Mouse (Mus musculus) layer of hippocampus, adult 8-10 months (tissue): ENCODE data around the gene Arap1. TPM values are rescaled to one million over a fixed set of nuclear protein-coding genes. Genes with fewer than 3 reads are reported as not detected.

ENCODE experiments used
- total RNA-seq, 4 experiments: library from RNA; stranded (reverse); gene quantifications; 2 replicates each; pipeline ENCODE4 v1.2.4; 2022

Gene Arap1
- total RNA-seq, 4 experiments from 2014 or later, result 18.0 to 32.8 (median 26.4) TPM

Other genes with a start within 250 kb of the Arap1 start
- gene Atg16l2, start 45.8 kb upstream of the Arap1 start, total RNA-seq, result 10 to 100 TPM; 45.2 to 54.5 (median 48.5) TPM
- 10 to 100 TPM; 25.3 to 28.8 (median 27.2) TPM for gene Stard10, start 31.0 kb upstream of the Arap1 start, total RNA-seq
- gene Gm45837, start 62.8 kb downstream of the Arap1 start, total RNA-seq, result 1 to 10 TPM in 1 of 4 experiments, not detected in 3; 1.8 TPM
- gene Pde2a, start 73.6 kb downstream of the Arap1 start, total RNA-seq, result 100 to 1,000 TPM; 320 to 356 (median 336) TPM
- gene Art2b, start 237.5 kb downstream of the Arap1 start, total RNA-seq, result not detected